Mouse (Mus musculus): ENCODE results near the gene Wipi2.

The Wipi2 gene

DNA sequence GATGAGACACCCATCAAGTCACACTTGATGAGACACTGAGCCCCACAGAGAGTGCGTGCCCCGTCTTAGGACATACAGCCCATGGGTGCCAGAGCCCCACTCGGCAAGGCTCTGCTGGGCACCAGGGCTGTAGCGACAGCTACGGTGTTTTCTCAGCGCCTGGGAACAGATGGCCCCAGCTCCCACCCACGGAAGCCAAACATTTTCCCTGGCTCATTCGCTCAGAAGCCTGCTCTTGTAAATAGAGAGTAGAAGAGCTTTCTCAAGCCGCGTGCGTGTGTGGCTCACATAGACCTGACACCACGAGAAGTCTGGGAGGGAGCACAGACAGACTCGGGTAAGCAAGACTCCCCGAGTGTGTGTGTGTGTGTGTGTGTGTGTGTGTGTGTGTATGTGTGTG is 64.8 kb downstream of the Wipi2 start, which contains the start of gene Slc29a4:
TSS of gene Slc29a4 (plus strand) at position 265 of the 400 bp plus-strand sequence.
- no peak for DNase-seq (ENCODE audit: low read depth, low spot score)

DNA sequence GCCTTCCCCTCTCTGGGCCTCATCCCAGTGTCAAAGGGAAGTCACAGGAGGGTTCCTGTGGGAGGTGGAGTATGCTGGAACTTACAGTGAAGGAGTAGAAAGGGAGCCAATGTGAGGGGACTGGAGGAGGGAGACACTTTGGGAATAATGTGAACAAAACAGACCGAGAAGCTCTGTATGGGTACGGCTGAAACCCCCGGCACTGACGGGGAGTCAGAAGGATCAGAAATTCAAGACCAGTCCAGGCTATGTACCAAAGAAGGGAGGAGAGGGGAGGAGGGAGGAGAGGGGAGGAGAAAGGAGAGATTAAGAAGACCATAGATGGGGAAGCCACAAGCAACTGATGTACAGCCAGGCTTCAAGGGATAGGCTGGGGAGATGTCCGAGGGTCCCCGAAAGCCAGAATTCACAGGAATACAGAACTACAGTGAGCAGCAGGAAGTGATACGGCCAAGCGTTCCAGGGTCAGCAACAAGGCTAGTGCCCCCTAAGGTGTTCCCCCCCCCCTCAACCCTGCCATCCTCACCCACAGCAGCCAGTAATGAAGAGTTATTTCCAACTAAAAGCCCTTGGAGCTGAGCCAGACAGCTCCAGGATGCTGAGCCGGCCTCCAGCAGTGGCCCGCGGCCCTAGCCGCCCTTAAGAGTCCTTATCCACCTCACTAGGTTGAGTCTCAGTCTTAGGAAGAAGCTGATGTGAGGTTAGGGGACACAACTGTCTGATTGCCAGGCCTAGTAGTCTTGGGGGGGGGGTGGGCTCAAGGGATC is 65.7 kb downstream of the Wipi2 start:
- DNase-seq (ENCODE audit: low read depth, low spot score) = no peak

DNA sequence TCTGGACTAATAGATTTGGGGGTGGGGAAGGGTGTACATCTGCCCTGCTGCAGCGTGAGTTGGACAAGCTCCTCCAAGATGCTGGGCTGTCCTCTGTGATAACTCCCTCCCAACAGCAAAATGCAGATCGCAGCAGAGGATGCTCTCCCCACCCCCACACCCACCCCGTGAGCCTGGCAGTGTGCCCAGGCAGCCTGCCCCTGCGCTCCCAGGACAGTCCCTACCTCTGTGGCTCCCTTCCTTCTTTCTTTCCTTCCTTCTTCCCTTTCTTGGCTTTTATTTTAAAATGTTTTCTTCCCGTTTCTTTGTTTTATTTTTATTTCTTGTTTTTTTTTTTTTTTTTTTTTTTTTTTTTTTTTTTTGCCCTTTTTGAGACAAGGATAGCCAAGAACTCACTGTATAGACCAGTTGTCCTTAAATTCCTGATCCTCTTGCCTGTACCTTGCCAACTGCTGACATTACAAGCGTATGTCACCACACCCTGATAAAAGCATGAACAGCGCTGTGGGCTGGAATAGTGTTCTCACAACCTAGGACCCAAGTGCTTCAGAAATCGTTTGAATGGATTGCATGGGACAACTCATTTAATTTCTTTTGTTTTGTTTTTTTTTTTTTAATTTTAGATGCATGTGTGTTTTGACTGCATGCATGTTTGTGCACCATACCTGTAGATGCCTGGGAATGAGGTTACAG is 66.4 kb downstream of the Wipi2 start:
- DNase-seq (ENCODE audit: low read depth, low spot score) = no peak

DNA sequence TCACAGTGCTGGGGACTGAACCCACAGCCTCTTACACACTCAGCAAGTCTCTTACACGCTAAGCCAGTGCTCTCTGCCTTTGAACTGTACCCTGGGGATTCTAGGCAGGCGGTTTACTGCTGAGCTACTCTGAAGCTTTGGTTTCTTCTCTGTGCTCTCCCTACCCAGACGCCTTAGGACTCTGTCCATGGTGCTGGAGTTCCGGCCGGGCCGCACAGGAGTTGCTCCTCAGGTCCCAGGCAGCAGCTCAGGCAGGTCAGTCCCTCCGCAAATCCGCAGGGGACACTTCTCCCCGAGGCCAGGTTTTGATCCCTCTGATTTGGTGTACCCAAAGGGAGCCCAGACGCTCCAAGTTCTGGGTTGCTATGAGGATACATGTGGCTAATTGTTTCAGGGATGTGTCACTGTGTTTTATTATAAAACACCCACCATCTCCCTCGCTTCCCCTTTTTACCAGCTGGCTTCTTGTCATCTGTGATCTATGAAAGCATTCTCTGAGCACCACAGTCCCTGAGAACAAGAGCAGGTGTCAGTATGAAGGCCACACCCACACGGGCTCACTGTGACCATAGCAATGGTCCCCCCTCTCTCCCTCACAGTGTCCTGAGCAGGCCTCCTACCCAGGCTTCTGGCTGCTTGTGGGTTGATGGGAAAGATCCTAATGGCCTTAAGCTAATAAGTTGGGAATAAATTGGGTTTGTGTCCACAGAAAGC is 67.3 kb downstream of the Wipi2 start:
- DNase-seq (ENCODE audit: low read depth, low spot score) = peak; percentile 68

DNA sequence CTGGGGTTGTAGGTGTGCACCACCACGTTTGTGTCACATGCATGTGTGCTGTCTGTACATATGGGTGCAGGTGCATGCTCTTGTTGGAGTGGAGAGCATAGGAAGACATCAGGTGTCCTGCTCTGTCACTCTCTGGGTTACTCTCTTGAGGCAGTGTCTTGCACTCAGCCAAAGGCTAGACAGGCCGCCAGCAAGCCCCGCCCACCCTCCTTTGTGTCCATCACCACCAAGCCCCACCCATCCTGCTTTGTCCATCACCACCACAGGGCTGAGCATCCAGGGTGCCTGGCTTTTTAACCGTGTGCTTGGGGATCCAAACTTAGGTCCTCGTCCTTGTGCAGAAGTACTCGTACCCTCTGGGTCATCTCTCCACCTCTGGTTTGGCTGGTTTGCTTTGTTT is 68.8 kb downstream of the Wipi2 start:
- DNase-seq (ENCODE audit: low read depth, low spot score) = peak; percentile 44

DNA sequence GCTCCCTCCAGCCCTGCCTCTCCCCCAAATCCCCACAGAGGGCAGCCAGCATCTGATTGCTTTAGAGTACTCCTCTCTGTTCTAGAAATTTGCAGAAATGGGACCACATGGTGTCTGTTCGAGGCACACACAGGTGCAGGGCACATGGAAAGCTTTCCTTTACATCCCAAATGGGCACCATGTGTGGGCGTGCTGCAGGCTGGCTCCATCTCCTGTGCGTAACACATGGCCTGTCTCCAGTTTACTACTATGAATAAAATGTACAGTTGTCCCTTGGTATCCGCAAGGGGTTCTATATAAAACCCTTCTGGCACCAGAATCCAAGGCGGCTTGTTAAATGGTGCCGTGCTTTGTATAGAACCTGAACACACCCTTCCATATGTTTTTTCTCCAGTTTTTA is 69.4 kb downstream of the Wipi2 start:
- no peak for DNase-seq (ENCODE audit: low read depth, low spot score)

DNA sequence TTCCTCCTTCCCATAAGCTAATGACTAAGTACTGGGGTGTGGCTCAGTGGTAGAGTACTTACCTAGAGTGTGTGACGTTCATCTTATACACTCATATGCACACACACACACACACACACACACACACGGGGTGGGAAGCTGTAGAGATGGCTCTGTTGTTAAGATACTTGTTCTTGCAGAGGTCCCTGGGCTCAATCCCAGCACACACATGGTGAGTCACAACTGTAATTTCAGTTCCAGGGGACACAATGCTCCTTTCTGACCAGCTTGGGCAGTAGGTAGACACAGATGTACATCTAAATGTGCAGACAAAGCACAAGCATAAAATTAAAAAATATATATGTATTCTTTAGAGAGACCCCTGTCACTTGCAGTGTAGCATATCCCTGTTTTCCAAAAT is 70.2 kb downstream of the Wipi2 start:
- no peak for DNase-seq (ENCODE audit: low read depth, low spot score)

DNA sequence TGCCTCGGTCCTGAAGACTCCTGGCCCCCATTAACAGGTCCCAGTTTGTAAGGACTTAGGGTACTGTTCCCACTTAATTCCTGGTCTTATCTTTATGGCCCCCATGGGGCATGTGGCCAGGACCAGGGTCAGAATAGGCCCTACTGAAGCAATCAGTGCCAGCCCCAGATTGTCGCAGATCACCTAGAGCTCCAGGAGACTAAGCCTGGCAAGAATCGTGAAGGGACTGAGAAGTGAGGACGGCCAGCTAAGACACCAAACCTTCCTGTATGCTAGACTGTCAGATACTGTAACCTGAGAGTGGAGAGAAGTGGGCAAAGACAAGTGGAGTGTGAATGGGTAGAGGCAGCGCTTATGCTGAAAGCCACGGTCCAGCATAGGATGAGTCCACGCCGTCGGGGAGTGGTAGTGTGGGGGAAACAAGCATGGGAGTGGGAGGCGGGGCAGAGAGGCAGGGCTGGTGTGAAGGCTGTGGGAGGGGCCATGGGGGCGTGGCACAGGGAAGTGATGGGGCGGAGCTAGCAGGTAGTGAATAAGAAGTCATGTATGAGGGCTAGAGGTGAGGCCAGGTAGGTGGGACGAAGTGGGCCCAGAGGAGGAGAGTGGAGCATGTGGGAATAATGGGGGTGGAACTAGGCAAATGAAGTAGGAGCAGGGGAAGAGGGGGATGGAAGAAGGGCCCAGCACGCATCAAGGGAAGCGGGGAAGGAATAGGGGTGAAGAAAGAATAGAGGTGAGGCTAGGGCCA is 73.5 kb downstream of the Wipi2 start:
- DNase-seq (ENCODE audit: low read depth, low spot score) = peak; percentile 91

DNA sequence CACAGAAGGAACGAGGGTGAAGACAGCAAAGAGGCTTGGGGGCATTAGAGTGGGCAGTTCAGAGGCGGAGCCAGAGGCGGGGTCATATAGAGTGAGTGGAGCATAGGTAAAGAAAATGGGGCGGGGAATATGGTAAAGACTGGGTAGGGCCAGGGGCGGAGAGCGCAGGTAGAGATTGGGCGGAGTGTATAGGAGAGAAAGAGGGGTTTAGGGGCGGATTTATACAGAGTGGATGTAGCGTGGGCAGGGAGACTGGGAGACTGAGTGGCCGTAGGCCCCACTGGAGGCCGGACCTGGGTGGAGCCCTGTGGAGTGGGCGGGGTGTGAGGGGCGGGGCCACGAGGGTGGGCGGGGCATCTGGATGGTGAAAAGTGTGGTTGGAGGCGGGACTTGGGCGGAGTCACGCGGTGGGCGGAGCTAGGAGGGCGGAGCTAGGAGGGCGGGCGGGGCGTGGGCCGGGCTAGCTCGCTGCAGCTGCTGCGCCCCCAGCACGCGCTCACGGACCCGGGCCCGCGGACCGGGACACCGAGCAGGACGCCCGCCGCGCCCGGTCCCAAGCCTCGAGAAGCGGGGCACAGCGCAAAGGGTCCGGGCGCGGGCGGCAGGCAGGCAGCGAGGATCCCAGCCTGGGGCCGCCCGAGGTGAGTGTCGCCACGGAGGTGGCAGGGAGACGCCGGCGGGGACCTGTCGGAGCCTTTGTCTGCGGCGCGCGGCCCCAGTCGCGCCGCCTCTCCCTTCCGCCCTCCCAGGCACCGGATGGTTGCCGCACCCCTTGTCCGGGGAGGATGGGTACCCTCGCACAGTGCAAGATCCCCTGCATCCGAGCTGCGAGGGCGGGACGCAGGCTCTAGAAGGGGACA is 74.4 kb downstream of the Wipi2 start:
- peak; percentile 83 for DNase-seq (ENCODE audit: low read depth, low spot score)

DNA sequence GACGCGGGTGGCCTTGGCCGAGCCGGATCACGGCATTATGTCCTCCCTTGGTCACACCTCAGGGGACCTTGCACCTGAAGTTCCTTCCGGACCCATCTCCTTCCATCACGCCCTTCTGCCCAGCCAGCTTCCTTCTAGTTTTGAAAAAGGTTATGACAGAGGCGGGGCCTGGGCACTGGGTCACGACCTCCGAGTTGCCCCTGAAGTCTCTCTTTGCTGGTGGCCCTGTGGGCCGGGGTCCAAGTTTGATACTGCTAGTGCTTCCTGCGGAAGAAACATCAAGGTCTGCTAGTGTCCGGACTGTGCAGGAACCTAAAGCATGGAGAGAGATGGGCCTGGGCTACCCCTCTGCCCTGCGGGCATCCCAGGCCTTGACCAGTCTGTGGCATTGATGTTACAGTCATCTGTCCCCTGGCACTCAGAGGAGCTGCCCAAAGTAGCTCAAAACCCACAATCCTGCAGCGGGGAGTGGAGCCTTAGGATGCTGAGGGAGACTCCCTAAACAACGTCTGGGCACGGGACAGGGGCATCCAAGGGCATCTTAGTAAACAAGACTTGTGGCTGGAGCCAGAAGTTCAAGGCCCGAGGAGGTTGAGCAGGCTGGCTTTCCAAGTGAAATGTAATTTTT is 75.1 kb downstream of the Wipi2 start:
- no peak for DNase-seq (ENCODE audit: low read depth, low spot score)

DNA sequence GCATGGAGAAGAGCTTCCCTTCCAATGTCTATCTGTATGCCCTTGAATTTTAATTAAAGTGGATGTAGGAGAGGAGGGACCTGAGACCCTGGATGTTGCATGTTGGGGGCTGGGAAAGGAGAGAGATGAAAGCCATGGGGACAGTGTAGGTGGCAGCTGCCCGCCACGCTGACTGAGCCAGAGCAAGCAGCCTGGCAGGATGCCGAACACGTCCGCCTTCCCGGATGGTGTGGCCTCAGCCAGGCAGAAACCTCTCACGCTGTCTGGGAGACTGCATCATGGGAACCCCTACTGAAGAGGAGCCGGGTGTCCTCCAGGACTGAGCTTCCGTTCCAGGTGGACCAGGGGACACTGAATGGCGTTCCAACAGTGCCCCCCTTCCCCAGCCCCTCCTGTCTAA is 76.1 kb downstream of the Wipi2 start:
- no peak for DNase-seq (ENCODE audit: low read depth, low spot score)

DNA sequence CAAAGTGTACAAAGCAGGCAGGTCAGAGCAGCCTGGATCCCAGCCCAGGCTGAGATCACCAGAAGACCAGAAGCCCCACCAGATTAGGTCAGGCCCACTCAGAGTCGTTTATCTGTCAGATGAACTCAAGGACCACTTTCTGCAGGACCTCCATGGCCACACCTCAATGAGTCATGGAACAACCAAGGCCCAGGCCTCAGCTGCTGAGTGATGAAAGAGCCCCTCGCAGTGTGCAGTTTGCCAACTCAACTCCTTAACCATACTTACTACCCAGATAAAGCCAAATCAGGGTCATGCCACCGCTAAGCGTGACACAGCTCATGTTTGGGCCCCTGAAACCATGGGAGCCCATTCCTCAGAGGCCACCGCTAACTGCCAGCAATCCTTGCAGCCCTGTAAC is 80.2 kb downstream of the Wipi2 start:
- no peak for DNase-seq (ENCODE audit: low read depth, low spot score)

DNA sequence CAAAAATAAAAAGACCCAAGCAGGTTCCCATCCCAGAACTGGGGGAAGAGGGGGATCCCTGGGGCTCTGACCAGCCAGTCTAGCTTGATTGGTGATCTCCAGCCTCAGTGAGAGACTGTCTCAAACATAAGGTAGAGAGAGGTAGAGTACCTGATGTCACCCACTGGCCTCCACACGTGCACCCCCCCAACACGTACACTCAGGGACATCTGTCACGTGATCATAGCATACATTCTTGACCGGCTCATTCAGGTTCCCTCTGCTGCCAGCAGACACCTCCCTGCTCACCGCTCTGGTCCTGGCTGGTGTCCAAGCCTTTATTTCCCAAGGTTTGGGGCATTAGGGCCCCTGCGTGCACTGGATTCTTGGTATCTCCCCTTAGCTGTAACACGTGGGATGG is 81.9 kb downstream of the Wipi2 start:
- DNase-seq (ENCODE audit: low read depth, low spot score) = no peak

DNA sequence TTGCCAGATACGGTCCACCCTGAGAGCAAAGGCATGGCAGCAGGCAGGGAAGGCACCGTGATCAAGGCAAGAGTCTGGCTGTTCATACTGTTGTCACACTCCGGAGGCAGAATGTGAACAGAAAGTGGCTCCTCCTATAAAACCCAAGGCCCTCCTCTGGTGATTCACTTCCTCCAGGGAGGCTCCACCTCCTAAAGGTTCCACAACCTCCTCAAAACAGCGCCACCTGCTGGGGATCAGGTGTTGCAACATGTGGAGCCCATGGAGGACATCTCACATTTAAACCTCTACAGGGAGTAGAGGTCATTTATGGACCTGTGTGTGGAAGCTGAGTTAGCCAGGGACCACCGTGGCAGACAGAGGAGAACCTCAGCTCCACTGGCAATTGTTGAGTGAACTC is 84.9 kb downstream of the Wipi2 start:
- peak; percentile 57 for DNase-seq (ENCODE audit: low read depth, low spot score)

DNA sequence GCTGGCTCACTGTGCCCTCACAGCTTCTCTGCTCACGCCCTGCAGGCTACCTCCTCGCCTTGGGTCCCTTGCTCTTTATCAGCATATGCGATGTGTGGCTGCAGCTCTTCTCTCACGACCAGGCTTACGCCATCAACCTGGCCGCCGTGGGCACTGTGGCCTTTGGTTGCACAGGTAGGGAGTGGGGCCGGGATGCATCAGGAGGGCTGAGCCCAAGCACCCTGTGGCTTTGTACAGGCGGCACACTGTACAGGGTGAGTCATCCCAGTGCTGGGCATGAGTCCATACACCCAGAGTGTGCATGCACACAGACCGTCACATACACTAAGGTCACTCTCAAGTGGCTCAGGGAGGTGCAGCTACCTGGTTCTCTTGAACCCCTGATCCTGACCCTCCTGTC is 86.5 kb downstream of the Wipi2 start:
- no peak for DNase-seq (ENCODE audit: low read depth, low spot score)

DNA sequence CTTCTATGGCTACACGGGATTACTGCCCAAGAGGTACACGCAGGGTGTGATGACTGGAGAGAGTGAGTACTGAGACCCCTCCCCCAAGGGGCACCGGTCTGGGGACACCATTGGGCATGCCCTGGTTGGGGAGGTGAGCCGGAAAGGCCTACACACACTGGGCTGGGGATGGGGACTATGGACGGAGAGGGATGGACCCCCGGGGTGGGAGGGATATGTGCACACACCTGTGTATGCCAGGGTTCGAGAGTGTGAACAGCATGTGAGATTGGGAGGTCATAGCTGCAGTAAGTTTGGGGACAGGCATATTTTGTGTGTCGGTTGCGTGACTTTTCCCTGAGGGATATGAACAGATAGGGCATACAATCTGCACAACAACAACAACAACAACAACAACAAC is 87.6 kb downstream of the Wipi2 start:
- DNase-seq (ENCODE audit: low read depth, low spot score) = no peak

DNA sequence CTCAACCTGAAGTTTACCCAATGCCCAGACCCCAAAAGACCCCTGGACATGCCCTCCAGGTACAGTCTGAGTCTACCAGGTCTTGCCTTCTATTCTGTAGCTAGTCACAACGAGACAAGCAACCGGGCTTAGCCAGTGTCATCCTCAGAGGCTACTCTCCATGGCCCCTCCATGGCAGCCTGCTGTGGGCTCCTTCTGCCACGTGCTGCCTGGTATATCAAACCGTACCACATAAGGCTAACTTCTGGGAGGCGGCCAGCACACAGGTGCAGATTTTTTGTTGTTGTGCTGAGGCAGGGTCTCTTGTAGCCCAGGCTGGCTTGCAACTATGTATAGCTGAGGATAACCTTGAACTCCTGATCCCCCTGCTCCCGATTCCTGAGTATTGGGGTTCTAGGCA is 88.6 kb downstream of the Wipi2 start:
- DNase-seq (ENCODE audit: low read depth, low spot score) = no peak

DNA sequence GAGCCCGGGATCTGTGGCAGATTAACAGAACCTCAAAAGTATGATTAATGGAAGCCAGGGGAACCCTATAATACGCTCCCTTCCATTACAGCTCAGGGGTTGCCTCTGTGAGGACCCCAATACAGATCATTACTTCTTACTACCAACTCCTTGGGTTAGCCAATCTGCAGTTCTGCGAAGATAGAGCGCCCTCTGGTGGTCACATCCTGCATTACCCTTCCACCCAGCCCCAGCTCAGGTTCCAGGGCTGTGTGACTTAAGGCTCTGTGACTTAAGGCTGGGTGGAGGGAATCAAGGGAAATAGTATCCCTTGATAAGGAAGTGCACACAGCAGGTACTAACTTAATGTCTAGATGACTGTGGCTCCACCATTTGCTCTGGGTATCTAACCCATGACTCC is 90.5 kb downstream of the Wipi2 start:
- DNase-seq (ENCODE audit: low read depth, low spot score) = peak; percentile 81

DNA sequence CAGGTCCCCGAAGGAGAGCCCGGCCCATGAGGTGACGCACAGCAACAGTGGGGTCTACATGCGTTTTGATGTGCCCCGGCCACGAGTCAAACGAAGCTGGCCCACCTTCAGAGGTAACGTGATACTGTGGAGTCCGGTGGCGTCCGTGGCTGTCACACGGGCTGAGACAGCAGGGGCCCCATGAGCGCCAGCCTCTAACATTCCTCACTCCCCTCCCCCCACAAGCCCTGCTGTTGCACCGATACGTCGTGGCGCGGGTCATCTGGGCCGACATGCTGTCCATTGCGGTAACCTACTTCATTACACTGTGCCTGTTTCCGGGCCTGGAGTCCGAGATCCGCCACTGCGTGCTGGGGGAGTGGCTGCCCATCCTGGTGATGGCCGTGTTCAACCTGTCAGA is 91.0 kb downstream of the Wipi2 start:
- DNase-seq (ENCODE audit: low read depth, low spot score) = no peak

DNA sequence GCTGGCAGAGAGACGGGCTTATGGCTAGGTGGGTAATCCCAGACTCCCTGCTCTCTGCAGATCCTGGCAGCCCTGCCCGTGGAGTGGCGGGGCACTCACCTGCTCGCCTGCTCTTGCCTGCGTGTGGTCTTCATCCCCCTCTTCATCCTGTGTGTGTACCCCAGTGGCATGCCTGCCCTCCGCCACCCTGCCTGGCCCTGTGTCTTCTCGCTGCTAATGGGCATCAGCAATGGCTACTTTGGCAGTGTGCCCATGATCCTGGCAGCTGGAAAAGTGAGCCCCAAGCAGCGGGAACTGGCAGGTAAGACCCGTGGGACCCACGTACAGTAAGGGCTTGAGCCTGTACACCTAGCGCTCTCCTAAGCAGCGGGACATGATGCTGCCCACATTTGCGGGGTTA is 92.4 kb downstream of the Wipi2 start:
- DNase-seq (ENCODE audit: low read depth, low spot score) = no peak
